ENCODE assay signal across 8 mouse cellular contexts in genomic region chr13:47105711-47106579, GRCm38 (mm10). TPM values are rescaled to one million over a fixed set of nuclear protein-coding genes. Genes with fewer than 3 reads are reported as not detected.
A peak's percentile ranks its signal among the peaks of the same experiment; 100 is the strongest.
DNase-seq lines count a peak whose midpoint lies in the region; ATAC-seq lines count a peak whose summit lies in the region.

Dek (minus strand) TSS chr13:47106201.

- ATAC-seq in hindbrain, embryonic 14.5 days (ENCODE audit: low FRiP score): peak; percentile 94

- H3K36me3 ChIP-seq in hindbrain, embryonic 14.5 days (replicated peaks; ENCODE audit: control insufficient read depth, insufficient read depth): peaks cover 6% of the 10 kb centered on the region

- peak within 1 kb of the TSS; percentile 99 for H3K4me3 ChIP-seq in hindbrain, embryonic 14.5 days (replicated peaks; ENCODE audit: low read length)

- H3K27me3 ChIP-seq in hindbrain, embryonic 14.5 days (ENCODE audit: control insufficient read depth, insufficient read depth, low read length): no peaks in the 10 kb centered on the region

- H3K9ac ChIP-seq in hindbrain, embryonic 14.5 days: peak within 1 kb of the TSS; percentile 92

- H3K9me3 ChIP-seq in hindbrain, embryonic 14.5 days (ENCODE audit: control insufficient read depth, low read length): no peaks in the 10 kb centered on the region

- DNase-seq in R1 (ENCODE audit: low read depth, low spot score): peak; percentile 89
- peak; percentile 86 to 88 for DNase-seq in cerebellum, postnatal 14 days
- DNase-seq in frontal cortex, postnatal 25 days (ENCODE audit: low spot score in 2 of 2): peak; percentile 68 to 69
- DNase-seq in hindbrain, embryonic 14.5 days (ENCODE audit: low spot score): peak; percentile 86
- peak; percentile 82 to 84 for DNase-seq in layer of hippocampus, postnatal 36 days
- peak; percentile 86 for DNase-seq in lung, postnatal 25 days (ENCODE audit: low spot score)
- DNase-seq in retina, adult 2 months (ENCODE audit: low read depth, low spot score): peak; percentile 69
- DNase-seq in thymus, postnatal 36 days: peak; percentile 84 to 87

- WGBS in hindbrain, embryonic 14.5 days: under 1% methylated on average over 122 of the region's 129 CpGs

- H3K27ac ChIP-seq in hindbrain, embryonic 14.5 days: peak within 1 kb of the TSS; percentile 98

- H3K4me1 ChIP-seq in hindbrain, embryonic 14.5 days (replicated peaks; ENCODE audit: control insufficient read depth, insufficient read depth, low read length): peaks cover 21% of the 10 kb centered on the region

- H3K4me2 ChIP-seq in hindbrain, embryonic 14.5 days (replicated peaks): peak within 1 kb of the TSS; percentile 82

RNA-seq across cellular contexts. Expression of gene Dek, which starts in this region (rescaled TPM):
- 97.3 and 98.4 TPM in 2 replicates for polyA plus RNA-seq in hindbrain, embryonic 14.5 days (2014; fragmentation: Nextera tagmentation; extraction: Ambion mirVana)
- 10 to 100 TPM; 45.2 to 48.0 TPM for total RNA-seq in layer of hippocampus, postnatal 36 days (2021)

Comparison
In these comparisons a context has a peak if more than half of its experiments do, and no peak if none do; other contexts are left out.
1. Peak in every context shown above with its lines: DNase-seq, ATAC-seq, H3K4me3 ChIP-seq and H3K27ac ChIP-seq.